Comparison of ENCODE assay signal across 14 mouse cellular contexts in genomic region chr9:42927498-42927897, GRCm38 (mm10). TPM values are rescaled to one million over a fixed set of nuclear protein-coding genes. Genes with fewer than 3 reads are reported as not detected.
DNase-seq lines count a peak whose midpoint lies in the region; ATAC-seq and TF ChIP-seq lines count a peak whose summit lies in the region.
"Had no signal": no experiment of that assay in that cellular context is flagged by ENCODE, and none has a peak within 500 bp of the region (broad histone marks: within the 10 kb centered on the region; RNA-seq: fewer than 3 reads in every experiment).

No protein-coding gene starts in this region.

- no peaks in the 10 kb centered on the region for H3K27me3 ChIP-seq in lung, embryonic 14.5 days (ENCODE audit: insufficient read depth, low read length)
- H3K27me3 ChIP-seq in limb, embryonic 13.5 days = no peaks in the 10 kb centered on the region
- H3K27me3 ChIP-seq: forebrain, embryonic 13.5 days; stomach, embryonic 15.5 days had no signal

- peaks cover 9% of the 10 kb centered on the region; the same call in 1 of the 2 replicates for H3K4me1 ChIP-seq in lung, embryonic 14.5 days (ENCODE audit: insufficient read depth)
- peaks cover 18% of the 10 kb centered on the region for H3K4me1 ChIP-seq in limb, embryonic 13.5 days
- H3K4me1 ChIP-seq: stomach, embryonic 15.5 days had no signal

- intact Hi-C loops in gastrocnemius, adult 2 months (cut with DNase I) = no loop called here

- peak; percentile 22 for DNase-seq in gastrocnemius, adult 2 months
- no peak for DNase-seq in gastrocnemius, postnatal 10 days
- DNase-seq in lung, embryonic 14.5 days = peak; percentile 72
- no peak for DNase-seq in lung, postnatal 25 days (ENCODE audit: low spot score)
- peak; percentile 67 for DNase-seq in retina, postnatal 1 day
- DNase-seq in adrenal gland, adult 8-10 months = no peak
- DNase-seq: kidney, postnatal 25 days; right cerebral cortex, postnatal 4 days had no signal

- H3K9me3 ChIP-seq in lung, embryonic 14.5 days (ENCODE audit: low read depth, low read length) = no peaks in the 10 kb centered on the region
- no peaks in the 10 kb centered on the region for H3K9me3 ChIP-seq in limb, embryonic 13.5 days
- H3K9me3 ChIP-seq: forebrain, embryonic 13.5 days; stomach, embryonic 15.5 days had no signal

- no peak for TF ChIP-seq CTCF in gastrocnemius, adult 2 months (IDR thresholded peaks at IDR 0.05)
- TF ChIP-seq CTCF in lung, embryonic 14.5 days (IDR thresholded peaks at IDR 0.05; ENCODE audit: low read depth) = no peak

- no peak overlapping the region for H3K4me2 ChIP-seq in lung, embryonic 14.5 days
- no peak overlapping the region for H3K4me2 ChIP-seq in limb, embryonic 13.5 days (replicated peaks)
- H3K4me2 ChIP-seq: forebrain, embryonic 13.5 days; stomach, embryonic 15.5 days had no signal

- H3K4me3 ChIP-seq in gastrocnemius, adult 2 months = no peak overlapping the region
- no peak overlapping the region for H3K4me3 ChIP-seq in lung, embryonic 14.5 days (ENCODE audit: low read depth, low read length)
- H3K4me3 ChIP-seq in limb, embryonic 13.5 days = no peak overlapping the region
- H3K4me3 ChIP-seq: forebrain, embryonic 13.5 days; stomach, embryonic 15.5 days had no signal

- no peaks in the 10 kb centered on the region for H3K36me3 ChIP-seq in lung, embryonic 14.5 days (ENCODE audit: insufficient read depth)
- no peaks in the 10 kb centered on the region for H3K36me3 ChIP-seq in limb, embryonic 13.5 days
- H3K36me3 ChIP-seq: stomach, embryonic 15.5 days had no signal

- WGBS in lung, embryonic 14.5 days = 36% methylated on average over 10 of the region's 10 CpGs
- WGBS in limb, embryonic 13.5 days = 54% methylated on average over 10 of the region's 10 CpGs

- H3K27ac ChIP-seq in gastrocnemius, adult 2 months = no peak overlapping the region
- no peak overlapping the region for H3K27ac ChIP-seq in lung, embryonic 14.5 days (ENCODE audit: low read depth)
- no peak overlapping the region; the same call in 1 of the 2 replicates for H3K27ac ChIP-seq in limb, embryonic 13.5 days
- H3K27ac ChIP-seq: forebrain, embryonic 13.5 days; stomach, embryonic 15.5 days had no signal

- ATAC-seq in lung, embryonic 14.5 days (ENCODE audit: insufficient read depth) = peak; percentile 86
- 0 out of 2 replicates have a peak, but pooled peaks have one; percentile 28 for ATAC-seq in limb, embryonic 13.5 days (ENCODE audit: low FRiP score, low read depth)
- ATAC-seq in inflammation-experienced regulatory T-cells, adult 6 months = no peak
- ATAC-seq: forebrain, embryonic 13.5 days had no signal

- no peak overlapping the region for H3K9ac ChIP-seq in lung, embryonic 14.5 days
- no peak overlapping the region for H3K9ac ChIP-seq in limb, embryonic 13.5 days
- H3K9ac ChIP-seq: forebrain, embryonic 13.5 days; stomach, embryonic 15.5 days had no signal

RNA-seq across cellular contexts. Expression of gene Grik4, which starts 16.8 kb away (rescaled TPM):
- total RNA-seq in gastrocnemius, adult 2 months (2021) = under 1 TPM in 1 of 2 experiments, not detected in 1; 0.22 TPM
- total RNA-seq in gastrocnemius, postnatal 10 days (2021) = under 1 TPM; 0.52 to 0.56 TPM
- 1.6 and 2.2 TPM in 2 replicates for polyA plus RNA-seq in lung, embryonic 14.5 days (2014; fragmentation: Nextera tagmentation; extraction: Ambion mirVana)
- polyA plus RNA-seq in limb, embryonic 13.5 days (2015; fragmentation: Nextera tagmentation; extraction: Ambion mirVana) = 2.6 and 2.7 TPM in 2 replicates
- polyA plus RNA-seq in inflammation-experienced regulatory T-cells, adult 6 months (2017; shearing (Covaris generic)) = under 1 TPM in 2 of 3 experiments, not detected in 1; 0.06 to 0.08 TPM
- 1 to 10 TPM; 2.1 to 3.1 (median 2.4) TPM for total RNA-seq in adrenal gland, adult 8-10 months (2022)
- total RNA-seq: hematopoietic stem cell, adult 5-6 weeks; neutrophil, adult 5-6 weeks had no signal

Comparison
In these comparisons a context has a peak if more than half of its experiments do, and no peak if none do; other contexts are left out.
1. DNase-seq: peak in gastrocnemius, adult 2 months (single experiment), lung, embryonic 14.5 days (single experiment) and retina, postnatal 1 day (single experiment); none in gastrocnemius, postnatal 10 days (single experiment), lung, postnatal 25 days (single experiment) and adrenal gland, adult 8-10 months (single experiment).